Mouse (Mus musculus) testis, adult 2 months (tissue): Measurements from ENCODE around the gene Ankrd60.

Experiments
- CTCF ChIP-seq: fragments of 200-500 bp; IDR thresholded peaks from 2 replicates; pipeline ENCODE4 v1.5.1; 2012; ENCODE audit warnings: low read depth, mild to moderate bottlenecking, inconsistent platforms, low read length, moderate library complexity; ENCODE audit not compliant: control insufficient read depth, insufficient read depth, insufficient replicate concordance
- POLR2A ChIP-seq: fragments of 200-500 bp; IDR thresholded peaks from 2 replicates; pipeline ENCODE4 v1.6.1; 2012; ENCODE audit warnings: low read depth, mild to moderate bottlenecking, inconsistent platforms, low read length, moderate library complexity; ENCODE audit not compliant: control insufficient read depth

GRCm38 (mm10) chr2:173553863-173554262, 24.3 kb downstream of the Ankrd60 start:
- TF ChIP-seq CTCF (peak; percentile 32; the same call in 1 of the 2 replicates), POLR2A (no peak)
